Mouse (Mus musculus): ENCODE results near the gene Phldb2. TPM values are rescaled to one million over a fixed set of nuclear protein-coding genes. Genes with fewer than 3 reads are reported as not detected.

The Phldb2 gene
- total RNA-seq, 2 experiments from 2014 or later: not detected

GRCm38 (mm10) chr16:45811788-45812187, 141.6 kb downstream of the Phldb2 start:
- ATAC-seq (replicated peaks; ENCODE audit: low FRiP score, low TSS enrichment, poor library complexity, severe bottlenecking): no peak

DNA sequence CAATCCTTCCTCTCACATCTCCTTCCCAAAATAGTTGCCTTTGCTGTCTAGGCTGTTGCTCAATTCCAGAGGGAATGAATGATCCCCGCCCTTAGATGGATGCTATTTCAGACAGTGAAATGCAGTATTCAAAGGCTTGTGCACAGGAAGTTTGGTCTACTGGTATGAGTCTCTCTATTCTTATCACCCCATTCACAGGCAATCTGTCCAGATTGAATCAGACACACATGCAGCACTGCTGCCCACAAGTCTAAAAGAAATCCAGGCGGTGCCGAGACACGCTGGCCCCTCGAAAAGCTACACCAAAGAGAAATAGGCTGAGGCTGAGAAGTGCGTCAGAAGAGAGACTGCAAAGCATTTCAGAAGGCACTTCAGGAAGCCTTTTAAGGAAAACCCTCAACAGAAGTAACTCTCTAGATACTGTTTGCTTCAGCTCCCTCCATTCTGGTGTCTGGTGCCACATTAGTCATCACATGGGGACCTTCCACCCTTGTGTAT, 142.5 kb downstream of the Phldb2 start:
- no peak for ATAC-seq (replicated peaks; ENCODE audit: low FRiP score, low TSS enrichment, poor library complexity, severe bottlenecking)

DNA sequence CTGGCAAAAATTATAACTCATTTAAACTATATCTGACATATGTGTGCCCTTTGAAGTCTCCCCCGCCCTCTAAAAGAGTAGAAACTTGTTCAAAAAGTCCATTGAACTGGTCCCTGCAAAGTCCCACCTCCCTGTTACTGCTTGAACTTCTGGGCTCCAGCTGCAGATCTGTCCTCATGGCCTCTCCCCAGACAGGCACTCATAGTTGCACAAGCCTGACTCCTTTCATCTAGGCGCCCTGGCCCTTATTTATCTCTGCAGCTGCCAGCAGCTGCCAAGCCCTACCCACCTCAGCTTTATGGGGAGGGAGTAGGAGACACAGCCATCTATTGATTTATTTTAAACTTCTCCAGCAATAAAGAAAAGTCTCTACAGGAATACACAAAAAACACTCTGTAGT, 143.2 kb downstream of the Phldb2 start:
- ATAC-seq (replicated peaks; ENCODE audit: low FRiP score, low TSS enrichment, poor library complexity, severe bottlenecking): no peak

DNA sequence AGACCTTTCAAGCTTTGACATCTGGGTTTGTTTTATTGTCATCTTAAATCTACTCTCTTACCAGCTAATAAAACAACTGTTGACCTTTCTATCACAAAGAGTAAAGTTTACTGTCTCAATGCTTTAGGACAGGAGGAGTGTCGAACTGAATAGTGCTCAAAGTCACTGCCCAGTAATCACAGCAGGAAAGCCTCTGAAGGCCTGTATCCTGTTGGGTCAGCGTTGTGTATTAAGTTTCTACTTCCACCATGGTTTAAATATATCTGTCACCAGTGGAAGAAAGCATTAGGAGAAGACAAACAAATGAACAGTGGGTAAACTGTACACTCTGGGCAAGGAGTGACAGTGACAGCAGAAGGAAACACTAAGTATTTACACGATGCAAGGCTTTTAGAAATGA, 148.7 kb downstream of the Phldb2 start:
- no peak for ATAC-seq (replicated peaks; ENCODE audit: low FRiP score, low TSS enrichment, poor library complexity, severe bottlenecking)

- no peak for ATAC-seq (replicated peaks; ENCODE audit: low FRiP score, low TSS enrichment, poor library complexity, severe bottlenecking)
Measured at GRCm38 (mm10) chr16:45800406-45800805, 153.0 kb downstream of the Phldb2 start.

DNA sequence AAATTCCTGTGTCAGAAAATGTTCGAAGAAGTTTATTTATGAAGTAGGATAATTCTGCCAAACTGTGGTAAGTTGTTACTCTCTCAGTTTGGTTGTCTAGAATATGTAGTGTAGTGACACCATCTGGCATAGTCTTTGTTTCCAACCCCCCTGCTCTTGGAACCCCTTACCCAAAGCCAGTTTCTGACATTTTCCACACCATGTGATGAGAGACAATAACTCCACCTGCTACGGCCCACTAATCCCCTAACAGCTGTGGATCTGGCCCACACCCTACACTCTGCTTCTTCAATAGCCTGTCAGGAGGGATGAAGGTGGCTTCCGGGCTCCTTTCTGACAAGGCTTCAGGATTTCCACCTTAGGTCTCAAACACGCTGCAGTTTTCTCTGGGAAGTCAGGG, 154.2 kb downstream of the Phldb2 start:
- ATAC-seq (replicated peaks; ENCODE audit: low FRiP score, low TSS enrichment, poor library complexity, severe bottlenecking): no peak

GRCm38 (mm10) chr16:45798591-45798990, 154.8 kb downstream of the Phldb2 start:
- ATAC-seq (replicated peaks; ENCODE audit: low FRiP score, low TSS enrichment, poor library complexity, severe bottlenecking): no peak

- ATAC-seq (replicated peaks; ENCODE audit: low FRiP score, low TSS enrichment, poor library complexity, severe bottlenecking): no peak
Measured at GRCm38 (mm10) chr16:45796815-45797214, 156.6 kb downstream of the Phldb2 start.

GRCm38 (mm10) chr16:45795188-45795693, 158.2 kb downstream of the Phldb2 start:
- no peak for ATAC-seq (replicated peaks; ENCODE audit: low FRiP score, low TSS enrichment, poor library complexity, severe bottlenecking)

DNA sequence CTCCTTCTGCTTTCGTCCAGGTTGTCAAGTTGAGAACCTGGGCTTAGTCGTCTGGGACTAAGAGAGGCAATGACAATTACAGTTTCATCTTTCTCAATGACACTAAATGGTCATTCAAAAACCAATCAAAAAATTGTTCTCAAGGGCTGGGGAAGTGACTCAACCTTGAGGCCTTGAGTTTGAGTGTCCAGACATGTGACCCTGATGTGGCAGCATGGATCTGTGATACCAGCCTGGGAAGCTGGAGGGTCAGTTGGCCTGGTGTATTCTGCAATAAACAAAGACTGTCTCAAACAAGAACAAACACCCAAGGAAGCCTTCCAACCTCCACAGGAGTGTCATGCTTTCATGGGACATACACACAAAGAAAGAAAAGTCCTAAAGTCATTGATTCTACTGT, 160.6 kb downstream of the Phldb2 start:
- ATAC-seq (replicated peaks; ENCODE audit: low FRiP score, low TSS enrichment, poor library complexity, severe bottlenecking): no peak

- no peak for ATAC-seq (replicated peaks; ENCODE audit: low FRiP score, low TSS enrichment, poor library complexity, severe bottlenecking)
Measured at GRCm38 (mm10) chr16:45791286-45791685, 162.1 kb downstream of the Phldb2 start.

GRCm38 (mm10) chr16:45789311-45789710, 164.1 kb downstream of the Phldb2 start:
- ATAC-seq (replicated peaks; ENCODE audit: low FRiP score, low TSS enrichment, poor library complexity, severe bottlenecking): no peak

DNA sequence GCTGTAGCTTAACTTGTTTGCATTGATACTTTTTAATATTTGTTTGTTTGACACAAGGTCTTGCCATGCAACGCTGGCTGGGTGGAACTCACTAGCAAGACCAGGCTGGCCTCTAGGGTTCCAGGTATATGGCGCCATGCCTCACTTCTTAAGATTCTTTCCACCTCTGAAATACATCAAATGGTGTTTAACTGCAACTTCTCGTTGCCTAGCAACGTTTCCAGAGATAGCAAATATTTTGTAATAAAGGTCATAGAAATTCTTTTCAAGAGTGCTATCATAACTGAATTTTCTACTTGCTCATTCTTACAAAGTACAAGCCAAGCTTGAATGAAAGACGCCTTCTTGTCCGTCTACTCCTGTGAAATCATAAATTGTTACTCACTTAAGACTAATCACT, 165.7 kb downstream of the Phldb2 start:
- ATAC-seq (replicated peaks; ENCODE audit: low FRiP score, low TSS enrichment, poor library complexity, severe bottlenecking): no peak

GRCm38 (mm10) chr16:45786639-45787038, 166.8 kb downstream of the Phldb2 start:
- ATAC-seq (replicated peaks; ENCODE audit: low FRiP score, low TSS enrichment, poor library complexity, severe bottlenecking): peak; percentile 73

DNA sequence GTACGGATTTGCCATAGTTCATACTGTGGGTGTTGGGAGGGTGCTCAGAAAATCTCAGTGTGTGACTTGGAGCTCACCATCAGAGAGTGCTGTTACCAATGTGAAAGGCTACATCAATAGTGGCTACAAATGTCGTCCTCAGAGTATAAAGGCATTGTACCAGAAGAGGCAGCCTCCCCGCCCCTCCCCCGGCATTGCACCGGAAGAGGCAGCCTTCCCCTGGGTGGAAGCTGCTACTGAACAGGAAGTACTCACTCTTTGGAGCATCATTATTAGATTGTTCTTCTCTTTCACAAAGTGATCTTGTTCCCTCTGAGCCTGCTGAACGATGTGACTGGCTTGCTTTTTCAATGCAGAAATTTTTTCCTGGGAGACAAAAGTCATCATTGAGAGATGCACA, 173.4 kb downstream of the Phldb2 start:
- no peak for ATAC-seq (replicated peaks; ENCODE audit: low FRiP score, low TSS enrichment, poor library complexity, severe bottlenecking)

DNA sequence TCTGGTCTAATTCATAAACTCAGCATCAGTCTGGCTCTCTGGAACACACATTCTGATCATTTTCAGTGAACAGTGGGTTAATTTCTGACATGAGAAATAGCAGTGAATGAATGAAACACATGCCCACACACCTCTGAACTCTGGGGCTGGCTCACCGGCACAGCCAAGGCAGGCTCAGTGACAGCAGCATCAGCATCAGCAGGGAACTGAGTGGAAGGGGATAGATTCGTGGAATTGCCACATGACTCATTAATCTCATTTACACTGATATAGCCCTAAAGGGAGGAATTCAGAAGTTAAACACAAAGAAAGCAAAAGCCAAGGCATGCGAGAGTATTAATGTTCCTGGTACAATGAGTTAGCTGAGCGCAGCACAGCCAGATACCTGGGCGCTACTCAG, 178.6 kb downstream of the Phldb2 start:
- no peak for ATAC-seq (replicated peaks; ENCODE audit: low FRiP score, low TSS enrichment, poor library complexity, severe bottlenecking)

DNA sequence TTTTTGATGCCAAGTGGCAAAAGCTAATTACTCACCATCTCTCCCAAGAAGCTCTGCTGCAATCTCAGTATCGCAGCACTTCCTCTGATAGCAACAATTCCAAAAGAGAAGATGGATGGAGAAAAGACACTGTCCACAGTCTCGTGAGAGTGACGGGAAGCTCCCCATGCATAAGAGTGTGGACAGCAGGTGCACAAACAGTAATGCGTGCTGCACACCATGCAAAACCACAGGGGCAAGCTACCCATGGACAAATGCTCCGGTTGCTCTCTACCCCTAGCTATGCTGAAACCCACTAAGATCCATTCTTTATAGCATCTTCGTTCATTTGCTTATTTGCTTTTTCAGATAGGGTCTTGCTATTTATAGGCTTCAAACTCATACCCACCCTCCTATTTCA, 182.5 kb downstream of the Phldb2 start:
- no peak for ATAC-seq (replicated peaks; ENCODE audit: low FRiP score, low TSS enrichment, poor library complexity, severe bottlenecking)

GRCm38 (mm10) chr16:45767853-45768640, 185.4 kb downstream of the Phldb2 start:
- no peak for ATAC-seq (replicated peaks; ENCODE audit: low FRiP score, low TSS enrichment, poor library complexity, severe bottlenecking)

DNA sequence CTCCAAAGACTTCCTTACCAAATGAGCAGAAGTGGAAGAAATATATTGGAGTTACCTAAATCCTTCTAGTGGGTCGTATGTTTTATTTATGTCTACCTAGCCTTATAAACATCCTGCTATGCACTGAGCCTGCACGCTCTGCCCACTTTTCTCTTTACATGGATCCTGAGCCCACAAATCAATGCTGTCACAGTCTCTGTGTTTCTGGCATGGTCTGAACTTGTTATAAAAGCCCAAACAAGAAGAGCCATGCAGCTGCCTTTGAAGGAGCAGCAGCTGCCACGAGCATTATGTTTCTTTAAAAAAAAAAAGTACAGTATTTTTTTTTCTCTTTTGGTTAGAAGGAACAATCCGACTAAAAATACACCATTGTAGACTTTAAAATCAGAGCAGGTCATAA, 186.0 kb downstream of the Phldb2 start:
- no peak for ATAC-seq (replicated peaks; ENCODE audit: low FRiP score, low TSS enrichment, poor library complexity, severe bottlenecking)

DNA sequence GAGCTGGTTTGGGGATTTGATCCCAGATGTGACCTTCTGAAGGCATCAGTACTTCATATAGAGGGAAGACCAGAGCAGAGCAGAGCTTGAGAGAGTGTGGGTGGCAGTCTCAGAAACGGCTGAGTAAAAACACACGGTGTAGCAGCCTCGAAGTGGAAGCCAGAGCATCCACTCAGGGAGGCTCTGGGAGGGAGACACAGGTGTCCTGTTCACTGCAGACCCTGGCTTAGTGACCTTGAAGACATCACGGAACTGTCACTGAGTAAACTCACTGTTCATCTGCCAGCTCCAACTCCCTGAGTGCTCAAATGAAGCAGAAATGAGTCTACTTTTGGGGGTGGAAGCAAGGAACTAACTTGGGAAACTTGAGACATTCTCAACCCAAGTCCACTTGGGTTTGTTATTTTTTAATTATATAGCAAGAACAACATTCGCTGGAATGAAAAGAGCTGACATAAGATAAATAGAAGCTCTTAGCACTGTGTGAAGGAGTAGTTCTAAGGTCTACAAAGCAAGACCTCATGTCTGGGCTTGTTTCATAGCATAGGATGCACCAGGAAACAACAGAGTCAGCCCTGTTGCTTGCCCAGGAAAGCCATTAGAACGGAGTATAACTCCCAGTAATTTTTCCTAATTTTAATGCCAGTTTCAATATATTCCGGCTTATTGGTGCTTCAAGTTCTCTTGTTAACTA, 187.4 kb downstream of the Phldb2 start:
- no peak for ATAC-seq (replicated peaks; ENCODE audit: low FRiP score, low TSS enrichment, poor library complexity, severe bottlenecking)

DNA sequence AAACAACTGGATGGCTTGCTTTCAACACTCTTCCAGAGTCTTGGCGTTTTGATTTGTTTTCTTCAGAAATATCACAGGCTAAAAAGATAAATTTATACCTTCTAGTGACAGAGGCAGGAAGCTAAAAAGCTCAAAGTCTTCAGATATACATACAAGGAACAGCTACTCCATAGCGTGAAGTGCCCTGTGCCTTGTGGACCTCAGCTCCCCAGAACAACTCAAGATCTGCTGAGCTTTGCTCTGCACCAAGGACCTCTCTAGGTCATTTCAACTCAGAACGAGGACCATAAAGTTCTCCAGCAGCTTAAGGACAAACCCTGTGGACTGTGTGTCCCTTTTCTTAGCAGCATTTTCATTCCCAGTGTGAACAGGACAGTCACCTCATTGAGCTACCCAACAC, 188.3 kb downstream of the Phldb2 start:
- no peak for ATAC-seq (replicated peaks; ENCODE audit: low FRiP score, low TSS enrichment, poor library complexity, severe bottlenecking)

Data from megakaryocyte-erythroid progenitor cell, adult 5-6 weeks (primary cell).